Mouse (Mus musculus) fat pad, adult 2 months (tissue): Measurements from ENCODE around the gene Iqch.

Source experiments
- DNase-seq: peaks from one replicate; pipeline ENCODE4 v3.0.0-alpha.2; 2011; ENCODE audit warnings: low read depth, low spot score; ENCODE audit errors: extremely low read depth

Gene Iqch

GRCm38 (mm10) chr9:63377270-63378142 lies 224.8 kb downstream of the Iqch start, which contains the start of gene Map2k5:
Map2k5 (minus strand) TSS chr9:63377902.
- peak; percentile 21 for DNase-seq

GRCm38 (mm10) chr9:63373315-63373714 lies 229.0 kb downstream of the Iqch start:
- no peak for DNase-seq

GRCm38 (mm10) chr9:63372541-63372940 lies 229.8 kb downstream of the Iqch start:
- no peak for DNase-seq
